Mouse (Mus musculus) lung, postnatal 0 days (tissue): ENCODE data around the gene Aaas.

Source experiments
- CTCF ChIP-seq: IDR thresholded peaks from 2 replicates; pipeline ENCODE4 v1.5.1; 2016; ENCODE audit warnings: antibody characterized with exemption, mild to moderate bottlenecking
- EP300 ChIP-seq: IDR thresholded peaks from 2 replicates; pipeline ENCODE4 v1.6.1; 2016; ENCODE audit warnings: antibody characterized with exemption, mild to moderate bottlenecking, control low read depth

DNA sequence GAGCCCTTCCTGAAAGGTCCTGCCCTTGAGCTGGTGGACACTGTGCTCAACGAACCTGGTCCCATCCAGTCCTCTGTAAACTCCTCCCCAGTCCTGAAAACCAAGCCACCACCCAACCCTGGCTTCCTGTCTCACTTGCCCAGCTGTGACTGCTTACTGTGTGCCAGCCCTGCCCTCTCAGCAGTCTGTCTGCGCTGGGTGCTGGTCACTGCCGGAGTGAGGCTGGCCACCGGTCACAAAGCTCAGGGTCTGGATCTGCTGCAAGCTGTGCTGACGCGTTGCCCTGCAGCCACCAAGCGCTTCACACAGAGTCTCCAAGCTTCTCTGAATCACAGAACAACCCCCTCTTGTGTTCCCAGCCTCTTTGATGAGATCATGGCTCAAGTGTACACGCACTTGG is 35.3 kb downstream of the Aaas start:
- TF ChIP-seq CTCF (no peak), EP300 (no peak)
